Mouse (Mus musculus) kidney, adult 8-10 months (tissue): ENCODE results near the gene Smtn.
A peak's percentile ranks its signal among the peaks of the same experiment; 100 is the strongest.

ENCODE experiments used
- DNase-seq, 2 experiments: peaks; one replicate each; pipeline ENCODE4 v3.0.0; 2022

The Smtn gene

DNA sequence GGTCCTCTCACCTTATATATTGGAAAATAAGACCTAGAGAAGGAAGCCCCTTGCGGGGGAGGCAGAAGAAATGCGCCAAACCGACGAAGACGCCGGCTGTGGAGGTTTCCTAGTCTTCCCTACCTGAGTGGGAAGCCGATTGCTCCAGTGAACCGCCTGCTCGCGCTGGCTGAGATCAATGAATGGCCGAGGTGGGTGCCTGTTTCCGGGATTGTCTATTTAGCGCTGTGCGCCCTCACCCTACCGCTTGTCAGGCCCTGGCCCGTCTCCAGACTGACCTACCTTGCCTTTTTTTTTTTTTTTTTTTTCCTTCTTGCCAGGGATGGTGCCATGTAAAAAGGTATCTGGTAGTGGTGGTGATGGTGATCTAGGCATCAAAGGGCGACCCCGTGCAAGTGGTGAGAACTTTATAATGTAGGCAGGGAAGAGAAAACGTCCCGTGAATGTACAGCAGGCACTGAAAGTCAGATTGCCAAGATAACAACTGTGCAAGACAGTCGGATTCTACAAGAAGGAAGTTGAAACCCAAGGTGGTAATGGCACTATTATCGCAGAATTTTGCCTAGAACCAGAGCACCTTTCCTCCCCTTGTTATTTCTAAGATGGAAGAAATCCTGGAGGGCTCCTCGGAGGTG is at the start of gene Smtn:
TSS of gene Smtn (minus strand) at position 162 of the 635 bp plus-strand sequence.
- no peak for DNase-seq

DNA sequence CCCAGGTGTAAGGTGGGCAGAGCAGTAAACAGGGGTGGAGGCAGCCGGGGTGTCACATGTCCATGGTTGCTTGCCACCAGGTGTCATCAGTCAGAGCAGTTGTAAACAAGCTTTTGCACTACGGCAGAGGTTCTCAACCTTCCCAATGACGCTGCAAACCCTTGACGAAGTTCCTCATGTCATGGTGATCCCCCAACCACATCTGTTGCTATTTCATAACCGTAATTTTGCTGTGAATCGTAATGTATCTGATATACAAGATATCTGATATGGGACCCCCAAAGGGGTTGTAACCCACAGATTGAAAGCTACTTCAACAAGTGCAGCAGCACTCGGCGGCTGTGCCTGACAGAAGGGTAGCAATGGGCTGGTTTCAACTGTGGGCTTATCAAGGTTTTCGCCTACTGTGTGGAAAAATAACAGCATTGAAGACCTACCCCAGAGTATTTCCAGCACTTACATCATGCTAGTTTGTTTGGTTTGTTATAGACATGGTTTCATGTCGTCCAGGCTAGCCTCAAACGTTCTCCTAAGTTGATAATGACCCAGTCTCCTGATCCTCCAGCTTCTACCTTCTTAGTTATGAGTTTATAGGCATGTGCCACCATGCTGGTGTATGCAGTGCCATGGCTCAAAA is 47.7 kb upstream of the Smtn start:
- no peak for DNase-seq

- peak; percentile 25 to 41 for DNase-seq
Measured at GRCm38 (mm10) chr11:3587350-3587749, 46.9 kb upstream of the Smtn start.

DNA sequence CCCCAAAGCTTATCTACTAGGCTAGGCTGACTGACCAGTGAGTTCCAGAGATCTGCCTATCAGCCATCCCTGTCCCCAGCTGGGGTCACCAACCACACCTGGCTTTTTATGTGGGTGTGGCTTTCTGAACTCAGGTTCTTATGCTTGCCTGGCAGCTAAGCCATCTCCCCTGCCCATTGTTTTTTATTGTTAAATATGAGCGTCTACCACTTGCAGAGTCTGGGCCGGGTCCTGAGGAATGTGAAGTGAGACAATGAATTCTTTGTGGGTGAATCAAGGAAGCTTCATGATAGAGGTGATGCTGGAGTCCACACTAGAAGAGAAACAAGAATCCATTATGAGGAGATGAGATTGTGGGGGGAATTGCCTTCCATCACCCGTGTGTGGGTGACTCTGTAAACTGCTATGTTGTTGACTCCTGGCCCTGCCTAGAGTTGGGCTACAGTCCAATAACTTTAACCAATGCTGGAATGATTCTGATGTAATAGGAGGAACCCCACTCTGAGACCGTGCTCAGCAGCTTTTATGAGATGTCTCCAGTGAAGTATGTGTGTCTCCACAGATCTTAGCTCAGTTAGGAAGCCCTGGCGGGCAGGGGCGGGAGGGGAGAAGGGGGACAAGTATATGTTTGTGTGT is 45.7 kb upstream of the Smtn start:
- DNase-seq: no peak

- no peak for DNase-seq
Measured at GRCm38 (mm10) chr11:3583127-3583526, 42.7 kb upstream of the Smtn start.

- DNase-seq: no peak
Measured at GRCm38 (mm10) chr11:3581908-3582307, 41.5 kb upstream of the Smtn start.

DNA sequence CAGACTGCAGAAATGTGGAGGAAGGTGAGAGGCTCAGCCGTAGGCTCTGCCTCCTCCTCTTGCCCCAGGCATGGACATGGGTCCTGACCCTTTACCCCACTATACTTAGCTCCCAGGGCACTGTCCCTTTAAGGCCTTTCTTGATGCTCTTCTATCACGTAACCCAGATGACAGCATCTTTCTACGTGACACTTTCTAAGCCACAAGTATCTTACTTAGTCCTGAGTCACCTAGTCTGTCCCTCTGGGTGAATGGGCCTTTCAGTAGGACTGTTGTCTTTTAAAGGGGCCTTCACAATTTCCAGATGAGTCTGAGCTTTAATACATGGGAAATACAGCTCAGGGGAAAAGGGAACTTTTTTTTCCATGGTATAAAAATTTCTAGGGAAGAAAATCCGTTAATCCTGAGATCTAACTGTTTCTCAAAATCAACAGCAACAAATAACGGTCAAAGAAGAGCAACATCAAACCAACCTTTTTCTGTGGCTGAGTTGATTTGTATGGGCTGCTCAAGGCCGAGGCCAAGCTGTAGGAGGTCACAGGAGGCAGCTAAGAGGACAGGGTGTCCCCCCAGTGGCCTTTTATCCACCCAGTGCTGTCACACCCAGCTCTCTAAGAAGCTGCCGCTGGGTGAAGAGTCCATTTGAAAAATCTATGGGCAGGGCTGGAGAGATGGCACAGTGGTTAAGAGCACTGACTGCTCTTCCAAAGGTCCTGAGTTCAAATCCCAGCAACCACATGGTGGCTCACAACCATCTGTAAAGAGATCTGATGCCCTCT is 40.1 kb upstream of the Smtn start:
- no peak for DNase-seq

DNA sequence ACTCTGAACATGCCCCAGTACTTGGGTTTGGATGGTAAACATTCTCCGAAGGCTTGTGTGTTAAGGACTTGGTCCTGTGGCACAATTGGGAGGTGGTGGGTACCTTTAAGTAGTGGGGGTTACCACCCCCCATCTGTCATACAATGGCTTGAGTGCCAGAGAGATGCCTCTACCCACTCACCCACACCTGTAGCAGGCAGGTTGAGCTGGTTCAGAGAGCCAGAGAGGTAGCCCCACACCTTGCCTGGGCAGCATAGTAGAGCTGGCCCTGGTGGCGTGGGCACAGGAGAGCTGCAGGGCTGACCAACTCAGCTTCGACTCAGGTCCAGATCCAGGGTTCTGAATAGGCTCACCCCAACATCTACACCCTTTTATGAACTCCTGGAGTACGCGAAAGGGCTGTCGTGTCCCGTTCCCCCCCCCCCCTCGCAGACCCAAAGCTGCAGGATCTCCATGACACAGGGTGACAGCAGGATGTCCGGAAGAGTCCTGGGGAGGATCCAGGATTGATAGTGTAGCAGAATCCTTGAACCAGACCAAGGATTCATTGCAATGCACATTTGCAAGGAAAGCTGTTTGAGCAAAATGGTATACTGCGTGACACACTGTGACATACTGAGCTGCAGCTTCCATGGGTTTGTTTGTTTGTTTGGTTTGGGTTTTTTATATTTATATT is 37.8 kb upstream of the Smtn start:
- no peak for DNase-seq

- peak; percentile 55 to 62 for DNase-seq
Measured at GRCm38 (mm10) chr11:3575238-3575637, 34.8 kb upstream of the Smtn start.

GRCm38 (mm10) chr11:3573092-3573491 is 32.7 kb upstream of the Smtn start:
- DNase-seq: peak; percentile 73 to 85

DNA sequence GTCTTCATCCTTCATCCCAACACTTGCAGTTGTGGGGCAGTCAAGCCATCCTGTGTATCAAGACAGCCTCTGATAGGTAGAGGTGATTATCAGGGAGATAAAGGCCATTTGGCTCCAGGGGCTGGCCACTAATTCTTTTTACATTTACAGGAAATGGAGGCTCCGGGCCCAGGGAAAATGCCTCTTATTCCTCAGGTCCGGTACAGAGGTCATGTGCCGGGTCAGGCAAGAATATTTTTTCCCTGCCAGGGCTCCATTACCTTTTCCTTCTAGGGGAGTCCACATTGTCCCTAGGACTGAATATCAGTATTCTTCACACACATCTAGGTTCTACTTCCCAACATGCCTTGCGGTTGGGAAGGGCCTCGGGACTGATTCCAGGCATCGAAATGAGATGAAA is 31.8 kb upstream of the Smtn start:
- no peak for DNase-seq

DNA sequence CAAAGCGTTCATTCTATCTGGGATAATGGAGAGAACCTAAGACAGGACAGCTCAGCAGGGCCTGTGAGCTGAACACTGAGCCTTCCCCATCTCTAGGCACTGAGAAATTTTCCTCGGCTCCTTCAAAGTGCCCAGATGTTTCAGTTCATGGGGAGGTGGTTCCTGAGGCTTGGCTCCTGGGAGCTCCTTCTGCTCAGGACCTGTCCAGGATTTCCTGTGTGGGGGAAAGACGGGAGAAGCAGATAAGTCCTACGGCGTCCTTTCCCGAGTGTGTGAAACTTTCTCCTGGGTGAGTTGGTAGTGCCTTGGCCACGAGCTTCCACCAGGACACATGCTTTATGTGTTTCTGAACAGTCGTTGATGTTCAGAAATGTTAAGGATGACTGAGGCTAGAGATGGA is 29.9 kb upstream of the Smtn start:
- DNase-seq: no peak

- DNase-seq: no peak
Measured at GRCm38 (mm10) chr11:3567896-3568295, 27.5 kb upstream of the Smtn start.

DNA sequence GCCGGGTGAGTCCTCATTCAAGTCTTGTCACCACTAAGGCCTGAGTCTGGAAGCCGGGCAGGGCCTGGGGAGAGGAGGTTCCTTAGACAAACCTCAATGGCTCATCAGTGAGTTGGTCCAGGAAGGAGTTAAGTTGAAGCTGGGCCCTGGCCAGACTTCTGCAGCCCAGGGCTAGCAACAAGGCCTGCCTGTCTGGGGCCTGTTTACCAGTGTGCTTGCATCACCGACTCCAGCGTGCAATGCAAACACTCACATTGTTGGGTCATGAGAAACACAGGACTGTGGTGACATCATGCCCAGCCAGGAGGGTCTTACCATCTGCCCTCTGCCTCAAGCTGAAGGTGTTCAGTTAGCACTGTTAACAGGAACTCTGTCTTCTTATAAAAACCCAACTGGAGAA is 25.6 kb upstream of the Smtn start:
- DNase-seq: no peak

- DNase-seq: no peak
Measured at GRCm38 (mm10) chr11:3564451-3564850, 24.0 kb upstream of the Smtn start.

DNA sequence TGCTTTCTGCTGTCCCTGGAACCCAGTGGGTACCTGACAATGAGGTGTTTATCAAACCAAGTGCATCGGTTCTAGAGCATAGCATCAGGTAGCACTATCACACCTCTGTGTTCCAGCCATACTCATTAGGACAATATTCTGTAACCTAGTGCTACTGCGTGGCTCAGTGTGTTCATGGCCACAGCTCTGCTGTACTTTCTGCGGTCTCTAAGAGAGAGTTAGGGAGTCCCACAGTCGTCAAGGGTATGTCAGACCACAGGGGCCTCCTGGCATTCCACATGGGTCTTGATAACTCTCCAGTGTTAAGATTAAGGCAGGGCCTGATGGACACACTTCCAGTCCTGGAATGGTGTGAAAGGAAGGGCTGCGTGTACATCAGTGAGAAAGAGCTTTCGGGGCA is 23.4 kb upstream of the Smtn start:
- no peak for DNase-seq

- DNase-seq: no peak
Measured at GRCm38 (mm10) chr11:3560202-3560601, 19.8 kb upstream of the Smtn start.

DNA sequence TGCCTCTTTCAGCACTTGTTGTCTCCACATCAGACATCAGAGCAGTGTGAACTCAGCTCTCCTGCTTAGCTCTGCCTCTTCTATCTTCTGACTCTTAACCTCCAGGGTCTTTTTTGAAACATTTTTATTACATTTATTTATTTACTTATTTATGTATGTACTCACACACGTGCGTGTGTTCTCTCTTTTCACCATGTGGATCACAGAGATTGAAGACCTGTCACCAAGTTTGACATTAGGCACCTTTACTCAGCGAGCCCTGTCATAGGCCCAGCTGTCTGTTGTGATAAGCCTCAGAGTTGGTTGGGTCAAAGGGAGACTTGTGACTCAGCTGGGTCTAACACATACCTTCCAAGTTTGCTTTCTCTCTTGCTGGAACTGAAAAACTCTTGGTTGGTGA is 17.4 kb upstream of the Smtn start:
- DNase-seq: no peak

GRCm38 (mm10) chr11:3554976-3555375 is 14.6 kb upstream of the Smtn start:
- DNase-seq: no peak

- DNase-seq: peak; percentile 45 to 56
Measured at GRCm38 (mm10) chr11:3549791-3550190, 9.4 kb upstream of the Smtn start.

DNA sequence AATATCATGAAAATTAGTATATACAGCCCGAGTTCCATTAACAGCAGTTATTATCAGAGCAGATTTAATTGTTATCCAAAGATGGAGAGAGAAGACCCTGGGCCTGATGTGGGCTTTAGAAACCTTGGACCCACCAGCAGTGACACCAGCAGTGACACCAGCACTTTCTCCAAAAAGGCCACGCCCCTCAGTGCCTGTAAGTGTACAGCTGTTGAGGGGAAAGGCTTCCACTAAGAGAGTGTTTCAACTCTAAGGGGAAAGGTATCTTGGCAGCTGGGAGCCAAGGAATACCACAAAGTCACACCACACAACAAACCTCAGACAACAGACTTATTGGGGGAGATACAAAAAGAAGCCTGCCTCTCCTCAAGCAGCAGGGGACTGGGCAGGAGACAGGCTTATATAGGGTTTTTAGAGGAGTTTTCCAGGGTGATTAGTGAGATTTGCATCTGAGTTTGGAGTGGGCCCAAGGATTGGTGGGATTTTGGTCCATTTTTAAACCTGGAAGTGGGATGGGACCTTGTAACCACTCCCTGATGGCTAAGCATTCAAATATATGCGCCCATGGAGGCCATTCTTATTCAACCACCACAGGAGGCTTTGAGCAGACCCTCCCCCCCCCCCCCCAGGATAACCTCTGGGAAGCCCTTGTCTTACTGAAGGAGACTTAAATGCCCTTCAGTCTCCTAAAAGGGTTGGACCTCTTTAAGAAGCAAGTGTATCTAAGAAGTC is 8.3 kb upstream of the Smtn start:
- no peak for DNase-seq

DNA sequence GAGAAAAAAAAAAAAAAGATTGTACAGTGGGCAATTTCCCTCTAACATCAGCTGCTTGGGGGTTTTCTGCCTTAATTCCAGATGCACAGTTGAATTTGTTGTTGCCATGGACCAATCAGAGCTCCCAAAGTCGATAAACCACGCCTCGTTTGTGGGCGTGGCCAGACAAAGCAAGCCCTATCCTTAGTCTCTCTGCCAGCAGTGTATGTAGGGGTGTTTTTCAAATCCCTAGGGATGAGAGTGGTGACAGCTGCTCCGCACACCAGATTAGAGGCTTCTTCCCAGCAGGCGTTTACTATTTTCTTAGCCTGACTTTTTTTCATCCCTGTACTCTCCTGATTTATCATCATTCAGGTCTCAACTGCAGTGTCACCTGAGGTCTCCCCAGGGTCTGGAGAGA is 7.6 kb upstream of the Smtn start:
- DNase-seq: no peak
